ENCODE assay signal across 8 mouse cellular contexts in the genomic region with DNA sequence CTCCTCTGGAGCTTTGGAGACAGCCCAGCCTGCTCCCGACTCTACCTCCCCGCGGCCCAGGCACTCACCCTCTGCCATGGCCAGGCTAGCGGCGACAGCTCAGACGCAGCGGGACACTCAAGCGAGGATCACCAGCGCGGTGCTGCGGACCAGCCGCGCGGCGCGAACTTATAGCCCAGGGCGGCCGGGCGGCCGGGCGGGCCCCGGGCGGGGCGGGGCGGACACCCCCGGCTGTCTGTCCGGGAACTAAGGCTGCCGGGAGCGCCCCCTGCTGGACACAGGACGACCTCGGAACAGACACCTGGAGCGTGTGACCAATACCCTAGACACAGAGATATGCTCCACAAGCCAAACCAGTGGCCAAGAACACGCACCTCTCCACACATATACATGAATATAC. TPM values are rescaled to one million over a fixed set of nuclear protein-coding genes. Genes with fewer than 3 reads are reported as not detected.
DNase-seq lines count a peak whose midpoint lies in the region; ATAC-seq and TF ChIP-seq lines count a peak whose summit lies in the region.

A gene (minus strand): TSS at position 214 of the 400 bp plus-strand sequence.

- peak within 1 kb of the TSS; percentile 66 for H3K4me2 ChIP-seq in embryonic facial prominence, embryonic 15.5 days (replicated peaks)
- peak within 1 kb of the TSS; percentile 86 for H3K4me2 ChIP-seq in kidney, embryonic 15.5 days

- H3K79me2 ChIP-seq in liver, adult 2 months (ENCODE audit: control insufficient read depth, insufficient read depth, low read length), result peaks cover 12% of the 10 kb centered on the region; the same call in 1 of the 2 replicates

- no peaks in the 10 kb centered on the region for H3K36me3 ChIP-seq in embryonic facial prominence, embryonic 15.5 days
- H3K36me3 ChIP-seq in heart, embryonic 10.5 days, result peaks cover 20% of the 10 kb centered on the region; the same call in 1 of the 2 replicates
- no peaks in the 10 kb centered on the region for H3K36me3 ChIP-seq in kidney, embryonic 15.5 days
- peaks cover 2% of the 10 kb centered on the region; the same call in 1 of the 2 replicates for H3K36me3 ChIP-seq in liver, adult 2 months (ENCODE audit: control insufficient read depth, insufficient read depth, low read length)

- peak; percentile 73 for TF ChIP-seq CTCF in bone marrow, adult 2 months (IDR thresholded peaks at IDR 0.05; ENCODE audit: control insufficient read depth, insufficient read depth, low read length)
- TF ChIP-seq CTCF in liver, adult 2 months (IDR thresholded peaks at IDR 0.05; ENCODE audit: low read depth, low read length), result peak; percentile 85

- H3K9me3 ChIP-seq in embryonic facial prominence, embryonic 15.5 days (replicated peaks), result no peaks in the 10 kb centered on the region
- peaks cover 5% of the 10 kb centered on the region; the same call in 1 of the 2 replicates for H3K9me3 ChIP-seq in heart, embryonic 10.5 days
- 0 out of 2 replicates have a peak, but pooled peaks cover 4% of the 10 kb centered on the region for H3K9me3 ChIP-seq in kidney, embryonic 15.5 days (replicated peaks)

- DNase-seq in 416B (ENCODE audit: low read depth), result peak; percentile 71
- DNase-seq in heart, embryonic 10.5 days (ENCODE audit: low spot score), result peak; percentile 95
- DNase-seq in liver, adult 2 months (ENCODE audit: extremely low read depth, low read depth, low spot score), result peak; percentile 61
- DNase-seq in spleen, postnatal 36 days (ENCODE audit: low spot score in 2 of 2), result peak; percentile 85 to 89

- peak; percentile 69; the same call in 1 of the 2 replicates for ATAC-seq in embryonic facial prominence, embryonic 15.5 days (ENCODE audit: insufficient number of reproducible peaks, low FRiP score, low TSS enrichment, low read depth)
- ATAC-seq in kidney, embryonic 15.5 days (replicated peaks; ENCODE audit: low FRiP score), result peak; percentile 83
- peak; percentile 45 for ATAC-seq in monocyte, adult 5-6 weeks (replicated peaks; ENCODE audit: insufficient number of reproducible peaks, low FRiP score, low TSS enrichment, poor library complexity, severe bottlenecking)

- H3K27me3 ChIP-seq in embryonic facial prominence, embryonic 15.5 days, result peaks cover 9% of the 10 kb centered on the region
- H3K27me3 ChIP-seq in heart, embryonic 10.5 days (ENCODE audit: insufficient read depth, poor library complexity, severe bottlenecking), result no peaks in the 10 kb centered on the region
- 0 out of 2 replicates have a peak, but pooled peaks cover 4% of the 10 kb centered on the region for H3K27me3 ChIP-seq in kidney, embryonic 15.5 days
- no peaks in the 10 kb centered on the region for H3K27me3 ChIP-seq in liver, adult 2 months (ENCODE audit: control insufficient read depth, insufficient read depth, low read length)

- peak within 1 kb of the TSS; percentile 81 for H3K4me3 ChIP-seq in bone marrow, adult 2 months (replicated peaks; ENCODE audit: control insufficient read depth, low read depth, low read length)
- H3K4me3 ChIP-seq in embryonic facial prominence, embryonic 15.5 days (replicated peaks), result peak within 1 kb of the TSS; percentile 44
- peak within 1 kb of the TSS; percentile 73 for H3K4me3 ChIP-seq in heart, embryonic 10.5 days
- H3K4me3 ChIP-seq in kidney, embryonic 15.5 days (replicated peaks), result peak within 1 kb of the TSS; percentile 55
- peak within 1 kb of the TSS; percentile 98 for H3K4me3 ChIP-seq in liver, adult 2 months (ENCODE audit: insufficient read depth, low read depth, low read length)

- peaks cover 4% of the 10 kb centered on the region; the same call in 1 of the 2 replicates for H3K4me1 ChIP-seq in bone marrow, adult 2 months (ENCODE audit: control insufficient read depth, insufficient read depth, low read length)
- H3K4me1 ChIP-seq in embryonic facial prominence, embryonic 15.5 days, result peaks cover 25% of the 10 kb centered on the region
- H3K4me1 ChIP-seq in heart, embryonic 10.5 days, result peaks cover 53% of the 10 kb centered on the region
- H3K4me1 ChIP-seq in kidney, embryonic 15.5 days, result peaks cover 47% of the 10 kb centered on the region
- peaks cover 25% of the 10 kb centered on the region for H3K4me1 ChIP-seq in liver, adult 2 months (ENCODE audit: control insufficient read depth, insufficient read depth, low read length)

- peak; percentile 62; the same call in 1 of the 2 replicates for TF ChIP-seq POLR2A in bone marrow, adult 2 months (IDR thresholded peaks at IDR 0.05; ENCODE audit: borderline replicate concordance, control insufficient read depth, low read depth, low read length)
- TF ChIP-seq POLR2A in liver, adult 2 months (IDR thresholded peaks at IDR 0.05; ENCODE audit: extremely low read depth, insufficient read depth, low read length), result peak; percentile 93

- H3K27ac ChIP-seq in bone marrow, adult 2 months (ENCODE audit: control insufficient read depth, insufficient read depth, low read depth, low read length, poor library complexity), result peak within 1 kb of the TSS; percentile 71
- H3K27ac ChIP-seq in embryonic facial prominence, embryonic 15.5 days (replicated peaks), result no peak within 1 kb of the TSS
- peak within 1 kb of the TSS; percentile 93 for H3K27ac ChIP-seq in heart, embryonic 10.5 days
- H3K27ac ChIP-seq in kidney, embryonic 15.5 days, result no peak within 1 kb of the TSS
- H3K27ac ChIP-seq in liver, adult 2 months (replicated peaks; ENCODE audit: insufficient read depth, low read depth, low read length), result peak within 1 kb of the TSS; percentile 96

- WGBS in bone marrow, adult 2 months, result under 1% methylated on average over 33 of the region's 33 CpGs
- WGBS in embryonic facial prominence, embryonic 15.5 days, result under 1% methylated on average over 33 of the region's 33 CpGs
- under 1% methylated on average over 31 of the region's 33 CpGs for whole genome bisulfite sequencing in heart, embryonic 10.5 days
- WGBS in kidney, embryonic 15.5 days, result under 1% methylated on average over 33 of the region's 33 CpGs
- WGBS in liver, adult 2 months, result under 1% methylated on average over 33 of the region's 33 CpGs

- peak within 1 kb of the TSS; percentile 18 for H3K9ac ChIP-seq in embryonic facial prominence, embryonic 15.5 days
- H3K9ac ChIP-seq in kidney, embryonic 15.5 days, result peak within 1 kb of the TSS; percentile 60
- H3K9ac ChIP-seq in liver, adult 2 months (ENCODE audit: low read depth, low read length), result peak within 1 kb of the TSS; percentile 99

RNA-seq across cellular contexts. Expression of the gene that starts here (rescaled TPM):
- 13.9 and 19.0 TPM in 2 replicates for polyA plus RNA-seq in bone marrow, adult 2 months (2011; ENCODE audit: insufficient read depth, insufficient read length, low replicate concordance, missing spikeins)
- polyA plus RNA-seq in embryonic facial prominence, embryonic 15.5 days (2015; fragmentation: Nextera tagmentation; extraction: Ambion mirVana), result 17.9 and 22.2 TPM in 2 replicates
- polyA plus RNA-seq in heart, embryonic 10.5 days (2016; fragmentation: Nextera tagmentation; extraction: Ambion mirVana), result 134 and 256 TPM in 2 replicates
- polyA plus RNA-seq in kidney, embryonic 15.5 days (2015; fragmentation: Nextera tagmentation; extraction: Ambion mirVana), result 30.4 and 39.7 TPM in 2 replicates
- 68.3 and 101 TPM in 2 replicates for total RNA-seq in liver, adult 2 months (2014; rRNA removed)
- 91.7 and 93.5 TPM in 2 replicates for polyA plus RNA-seq in liver, adult 2 months (2012; rRNA removed)
- 131 to 275 TPM (median 210 TPM) in 3 replicates for total RNA-seq in monocyte, adult 5-6 weeks (2017)

Comparison
In these comparisons a context has a peak if more than half of its experiments do, and no peak if none do; other contexts are left out.
1. H3K27ac ChIP-seq: peak in bone marrow, adult 2 months (single experiment), heart, embryonic 10.5 days (single experiment) and liver, adult 2 months (single experiment); none in embryonic facial prominence, embryonic 15.5 days (single experiment) and kidney, embryonic 15.5 days (single experiment).
2. H3K4me3 ChIP-seq: peak in every context shown above with its lines; median percentile 98 in liver, adult 2 months; 81 in bone marrow, adult 2 months; 73 in heart, embryonic 10.5 days; 55 in kidney, embryonic 15.5 days; 44 in embryonic facial prominence, embryonic 15.5 days.
3. H3K9ac ChIP-seq: peak in every context shown above with its lines; median percentile 99 in liver, adult 2 months; 60 in kidney, embryonic 15.5 days; 18 in embryonic facial prominence, embryonic 15.5 days.
4. Peak in every context shown above with its lines, with median percentiles within 50 percentile points of each other: DNase-seq and ATAC-seq.